Mouse (Mus musculus): ENCODE measurements at regions not wholly inside any gene's neighbourhood (a gene's known extent, or its start where the extent isn't known, plus 50 kb on each side); places are given as distances from the start of the nearest gene placed in this dataset.

DNA sequence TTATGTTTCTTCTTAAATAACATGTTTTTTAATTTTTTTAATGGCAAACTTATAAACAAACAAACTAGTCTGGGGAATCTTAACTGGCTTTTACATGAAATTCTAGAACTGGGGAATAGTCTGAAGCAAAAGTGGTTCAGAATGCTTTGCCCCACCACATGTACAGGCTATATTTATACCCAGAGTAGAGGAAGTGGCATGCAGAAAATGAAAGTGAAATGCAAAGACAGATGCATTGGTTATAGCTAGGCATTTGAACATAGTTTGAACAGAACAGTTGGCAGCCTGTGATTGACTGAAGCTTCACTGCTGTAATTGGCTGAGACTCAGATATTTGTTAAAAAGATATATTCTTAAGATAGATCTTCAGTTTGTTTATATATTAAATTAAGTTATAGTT lies 179.6 kb upstream of the Rai2 start:
- TF ChIP-seq EP300 (IDR thresholded peaks at IDR 0.05; ENCODE audit: low read depth) (no peak), CTCF (IDR thresholded peaks at IDR 0.05; ENCODE audit: low read depth) (no peak)
